Mouse (Mus musculus) bone marrow macrophage, adult 2 months (primary cell): ENCODE data around the gene 9930104L06Rik. TPM values are rescaled to one million over a fixed set of nuclear protein-coding genes. Genes with fewer than 3 reads are reported as not detected.

ENCODE experiments used
- H3K27ac ChIP-seq: 2 replicates; pipeline ENCODE4 v1.5.1; 2012; ENCODE audit warnings: low read depth, low read length; ENCODE audit not compliant: insufficient read depth
- H3K4me1 ChIP-seq: 2 replicates; pipeline ENCODE4 v1.6.1; 2012; ENCODE audit warnings: low read length; ENCODE audit not compliant: control insufficient read depth, insufficient read depth
- H3K4me3 ChIP-seq: 2 replicates; pipeline ENCODE4 v1.5.1; 2012; ENCODE audit warnings: mild to moderate bottlenecking, low read length, moderate library complexity; ENCODE audit not compliant: insufficient read depth
- CTCF ChIP-seq: IDR thresholded peaks from 2 replicates; pipeline ENCODE4 v1.5.1; 2012; ENCODE audit warnings: low read depth, mild to moderate bottlenecking, low read length, moderate library complexity
- POLR2A ChIP-seq: IDR thresholded peaks from 2 replicates; pipeline ENCODE4 v1.6.1; 2012; ENCODE audit warnings: mild to moderate bottlenecking, low read depth, low read length, borderline replicate concordance
- polyA plus RNA-seq: library from polyadenylated mRNA; stranded (reverse); fragments of >200 nt; gene quantifications from 2 replicates; pipeline ENCODE4 v1.2.4, GENCODE M21; 2012; ENCODE audit not compliant: missing spikeins, insufficient read depth, insufficient read length

9930104L06Rik gene
- polyA plus RNA-seq, 1 experiment: 11.2 TPM

- no peak for TF ChIP-seq CTCF
- no peak overlapping the region for H3K4me3 ChIP-seq
- H3K27ac ChIP-seq: no peak overlapping the region
- 0 out of 2 replicates have a peak, but pooled peaks cover 4% of the 10 kb centered on the region for H3K4me1 ChIP-seq
Measured at GRCm38 (mm10) chr4:124957284-124957683, 20.4 kb downstream of the 9930104L06Rik start.

DNA sequence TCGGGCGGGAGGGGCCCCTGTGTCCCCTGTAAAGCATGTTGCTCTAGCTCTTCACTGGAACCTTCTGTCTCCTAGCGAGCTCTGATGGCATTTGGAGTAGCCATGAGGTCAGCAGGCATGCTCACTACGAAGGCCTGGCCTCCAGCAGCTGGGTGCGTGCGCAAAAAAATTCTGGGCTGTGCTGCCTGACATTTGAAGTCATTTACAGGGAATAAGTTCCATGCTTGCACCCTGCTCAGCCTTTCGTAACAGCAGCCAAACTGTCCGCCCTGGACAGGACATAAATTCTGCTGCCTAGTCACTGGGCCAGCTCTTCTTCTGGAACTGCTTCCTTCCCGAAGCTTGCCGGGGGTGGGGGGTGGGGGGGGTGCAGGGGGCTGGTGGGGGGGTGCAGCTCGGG, 22.2 kb downstream of the 9930104L06Rik start:
- Histone ChIP-seq H3K4me1 (0 out of 2 replicates have a peak, but pooled peaks cover 4% of the 10 kb centered on the region), H3K27ac (no peak overlapping the region), H3K4me3 (no peak overlapping the region)
- TF ChIP-seq POLR2A (no peak), CTCF (no peak)

DNA sequence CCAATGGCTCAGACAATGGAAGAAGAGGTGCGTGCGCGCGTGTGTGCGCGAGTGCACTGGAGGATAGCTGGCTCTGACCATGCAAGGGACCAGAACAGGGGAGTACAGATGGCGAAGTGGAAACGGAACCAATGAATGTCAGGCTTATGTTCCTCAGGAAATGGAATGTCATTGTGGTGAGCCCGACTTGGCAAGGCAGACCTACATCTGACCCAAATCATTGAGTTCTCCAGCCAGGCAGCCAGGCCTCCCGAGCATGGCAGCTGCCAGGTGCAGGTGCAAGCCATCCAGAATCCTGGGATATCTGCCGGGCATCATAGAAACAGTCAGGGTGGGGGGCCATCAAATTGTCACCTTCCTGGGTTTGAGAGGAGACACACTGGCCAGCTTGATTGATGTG, 24.1 kb downstream of the 9930104L06Rik start:
- Histone ChIP-seq H3K27ac (no peak overlapping the region), H3K4me1 (0 out of 2 replicates have a peak, but pooled peaks cover 4% of the 10 kb centered on the region), H3K4me3 (no peak overlapping the region)
- TF ChIP-seq POLR2A (no peak), CTCF (no peak)

DNA sequence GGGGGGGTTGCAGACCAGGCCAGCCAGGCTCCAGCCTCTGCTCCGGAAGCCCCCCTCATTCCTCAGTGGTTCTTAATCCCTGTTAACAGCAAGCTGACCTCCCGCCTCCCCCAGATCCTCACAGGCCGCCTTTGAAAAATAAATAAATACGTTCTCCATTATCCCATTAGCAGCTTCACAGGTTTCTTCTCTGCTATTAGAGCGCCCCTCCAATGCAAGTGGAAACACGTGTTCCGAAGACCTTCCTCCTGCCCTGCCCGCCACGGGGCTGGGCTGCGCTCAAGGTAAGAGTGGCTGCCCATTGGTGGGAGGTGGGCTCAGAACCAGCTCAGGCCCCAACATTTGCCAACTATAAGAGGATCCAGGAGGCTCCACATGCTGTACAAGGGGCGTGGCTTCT, 25.7 kb downstream of the 9930104L06Rik start:
- TF ChIP-seq POLR2A: no peak
- Histone ChIP-seq H3K4me1 (0 out of 2 replicates have a peak, but pooled peaks cover 4% of the 10 kb centered on the region), H3K4me3 (no peak overlapping the region), H3K27ac (no peak overlapping the region)

- no peak overlapping the region for H3K4me3 ChIP-seq
- TF ChIP-seq POLR2A (no peak), CTCF (no peak)
- 0 out of 2 replicates have a peak, but pooled peaks cover 4% of the 10 kb centered on the region for H3K4me1 ChIP-seq
- no peak overlapping the region for H3K27ac ChIP-seq
Measured at GRCm38 (mm10) chr4:124964912-124965599, 28.2 kb downstream of the 9930104L06Rik start.

DNA sequence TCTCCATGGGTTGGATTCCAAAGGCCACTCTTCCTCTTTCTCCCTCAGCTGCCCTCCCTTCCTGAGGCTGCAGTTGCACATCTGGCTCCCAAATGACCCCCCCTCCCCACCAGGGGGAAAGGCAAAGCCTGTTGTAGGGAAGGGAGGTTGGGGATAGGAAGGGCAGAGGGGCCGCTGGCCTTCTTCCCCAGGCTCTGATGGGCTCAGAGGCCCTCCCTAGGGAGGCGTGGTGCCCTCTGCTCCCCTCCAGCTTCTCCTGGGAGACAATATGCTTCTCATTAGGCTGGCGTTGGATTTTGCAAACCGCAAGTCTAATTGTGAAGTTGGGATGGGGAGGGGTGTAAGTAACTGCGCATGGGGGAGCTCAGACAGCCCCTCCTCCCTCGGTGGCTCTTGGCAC, 31.9 kb downstream of the 9930104L06Rik start:
- H3K4me3 ChIP-seq: no peak overlapping the region
- no peaks in the 10 kb centered on the region for H3K4me1 ChIP-seq
- H3K27ac ChIP-seq: no peak overlapping the region
- TF ChIP-seq POLR2A: no peak
- no peak for TF ChIP-seq CTCF

DNA sequence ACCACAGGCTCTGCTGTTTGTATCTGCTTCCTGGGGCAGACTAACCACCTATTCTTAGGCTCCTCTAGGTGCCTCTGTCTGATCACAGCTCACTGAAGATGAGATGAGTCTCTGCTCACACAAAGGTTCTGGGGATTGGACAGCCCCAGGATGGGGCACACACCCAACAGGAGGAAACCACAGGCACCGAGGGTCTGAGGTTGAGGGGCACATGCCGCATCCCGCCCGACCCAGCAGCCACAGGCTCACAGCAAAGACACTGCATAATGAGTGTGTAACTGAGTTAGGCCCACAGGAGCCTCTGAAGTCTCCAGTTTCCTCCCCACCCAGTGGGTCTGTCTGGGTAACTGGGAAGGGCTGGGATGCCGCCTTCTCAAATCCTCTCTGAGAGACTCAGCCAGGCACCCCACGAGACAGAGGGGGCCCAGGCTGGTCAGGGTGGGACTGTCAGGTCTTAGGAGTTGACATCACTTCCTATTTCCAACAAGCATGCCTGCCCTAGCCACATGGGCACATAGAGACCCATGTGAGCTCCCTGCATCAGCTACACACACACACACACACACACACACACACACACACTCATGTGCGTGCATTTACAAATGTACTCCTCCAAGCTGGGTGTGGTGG, 32.5 kb downstream of the 9930104L06Rik start:
- H3K4me1 ChIP-seq: no peaks in the 10 kb centered on the region
- TF ChIP-seq POLR2A (no peak), CTCF (no peak)
- H3K27ac ChIP-seq: no peak overlapping the region
- no peak overlapping the region for H3K4me3 ChIP-seq

- Histone ChIP-seq H3K4me1 (no peaks in the 10 kb centered on the region), H3K4me3 (no peak overlapping the region), H3K27ac (no peak overlapping the region)
- no peak for TF ChIP-seq CTCF
- no peak for TF ChIP-seq POLR2A
Measured at GRCm38 (mm10) chr4:124970194-124970593, 33.3 kb downstream of the 9930104L06Rik start.

DNA sequence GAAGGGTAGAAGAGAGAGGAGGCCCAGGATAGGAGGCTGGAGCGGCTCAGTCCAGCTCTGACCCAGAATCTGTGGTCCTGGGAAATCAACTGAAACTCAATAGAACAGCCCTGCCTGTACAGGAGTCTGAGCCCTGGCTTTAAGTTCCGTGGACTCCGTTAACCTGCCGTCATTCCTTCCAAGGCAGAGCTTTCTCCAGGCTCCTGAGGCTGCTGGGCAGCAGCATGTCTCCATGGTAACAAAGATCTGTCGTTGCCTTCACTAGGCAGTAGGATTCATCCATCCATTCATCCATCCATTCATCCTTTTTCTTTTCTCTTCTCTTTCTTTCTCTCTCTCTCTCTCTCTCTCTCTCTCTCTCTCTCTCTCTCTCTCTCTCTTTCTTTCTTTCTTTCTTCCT, 33.8 kb downstream of the 9930104L06Rik start:
- no peak for TF ChIP-seq POLR2A
- no peak for TF ChIP-seq CTCF
- Histone ChIP-seq H3K4me3 (no peak overlapping the region), H3K27ac (no peak overlapping the region), H3K4me1 (no peaks in the 10 kb centered on the region)

- no peak overlapping the region for H3K27ac ChIP-seq
- no peak overlapping the region for H3K4me3 ChIP-seq
- TF ChIP-seq CTCF (no peak), POLR2A (no peak)
- H3K4me1 ChIP-seq: no peaks in the 10 kb centered on the region
Measured at GRCm38 (mm10) chr4:124971094-124971493, 34.2 kb downstream of the 9930104L06Rik start.
